Mouse (Mus musculus): Measurements from ENCODE around the gene Chrna4. TPM values are rescaled to one million over a fixed set of nuclear protein-coding genes. Genes with fewer than 3 reads are reported as not detected.

Gene Chrna4
- polyA plus RNA-seq, 1 experiment from 2014 or later: 2.2 TPM

DNA sequence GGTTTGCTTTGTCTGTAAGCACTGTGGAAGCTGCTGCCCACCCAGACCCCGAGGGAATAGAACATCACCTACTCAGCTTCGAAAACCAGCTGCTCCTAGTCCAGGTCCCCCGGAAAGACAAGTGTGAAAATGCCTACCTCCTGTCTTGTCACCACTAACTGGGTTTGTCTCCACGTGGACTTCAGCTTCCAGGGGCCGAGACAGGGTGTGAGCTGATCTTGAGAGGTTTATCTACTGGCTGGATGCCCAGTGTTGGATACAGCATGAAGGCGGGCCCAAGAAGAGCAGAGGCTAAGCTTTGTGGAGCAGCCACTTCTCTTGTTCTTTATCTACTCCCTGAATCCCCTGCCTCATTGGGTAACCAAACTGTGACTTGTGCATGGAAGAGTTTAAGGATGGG, 10.0 kb downstream of the Chrna4 start:
- Histone ChIP-seq H3K27ac (ENCODE audit: low read length) (no peak overlapping the region), H3K4me3 (ENCODE audit: low read depth, low read length) (no peak overlapping the region), H3K9ac (replicated peaks; ENCODE audit: low read depth, low read length) (no peak overlapping the region), H3K4me1 (ENCODE audit: control insufficient read depth, insufficient read depth, low read length) (no peaks in the 10 kb centered on the region), H3K9me3 (ENCODE audit: control insufficient read depth, low read depth, low read length) (no peaks in the 10 kb centered on the region), H3K36me3 (ENCODE audit: control insufficient read depth, insufficient read depth, low read length) (no peaks in the 10 kb centered on the region), H3K4me2 (replicated peaks; ENCODE audit: low read depth, low read length) (no peak overlapping the region), H3K27me3 (ENCODE audit: control insufficient read depth, insufficient read depth, low read length) (0 out of 2 replicates have a peak, but pooled peaks cover 6% of the 10 kb centered on the region)
- no peak for ATAC-seq (ENCODE audit: insufficient number of reproducible peaks, insufficient read depth, low FRiP score, low read depth)
- 57% methylated on average over 6 of the region's 6 CpGs for WGBS

- Histone ChIP-seq H3K27me3 (ENCODE audit: control insufficient read depth, insufficient read depth, low read length) (no peaks in the 10 kb centered on the region), H3K4me1 (ENCODE audit: control insufficient read depth, insufficient read depth, low read length) (no peaks in the 10 kb centered on the region), H3K4me3 (ENCODE audit: low read depth, low read length) (no peak overlapping the region), H3K36me3 (ENCODE audit: control insufficient read depth, insufficient read depth, low read length) (no peaks in the 10 kb centered on the region), H3K27ac (ENCODE audit: low read length) (no peak overlapping the region), H3K4me2 (replicated peaks; ENCODE audit: low read depth, low read length) (no peak overlapping the region), H3K9me3 (ENCODE audit: control insufficient read depth, low read depth, low read length) (no peaks in the 10 kb centered on the region), H3K9ac (replicated peaks; ENCODE audit: low read depth, low read length) (no peak overlapping the region)
- ATAC-seq (ENCODE audit: insufficient number of reproducible peaks, insufficient read depth, low FRiP score, low read depth): no peak
- 41% methylated on average over 5 of the region's 5 CpGs for WGBS
These were observed 10.9 kb downstream of the Chrna4 start for GRCm38 (mm10) chr2:181032407-181032806.

DNA sequence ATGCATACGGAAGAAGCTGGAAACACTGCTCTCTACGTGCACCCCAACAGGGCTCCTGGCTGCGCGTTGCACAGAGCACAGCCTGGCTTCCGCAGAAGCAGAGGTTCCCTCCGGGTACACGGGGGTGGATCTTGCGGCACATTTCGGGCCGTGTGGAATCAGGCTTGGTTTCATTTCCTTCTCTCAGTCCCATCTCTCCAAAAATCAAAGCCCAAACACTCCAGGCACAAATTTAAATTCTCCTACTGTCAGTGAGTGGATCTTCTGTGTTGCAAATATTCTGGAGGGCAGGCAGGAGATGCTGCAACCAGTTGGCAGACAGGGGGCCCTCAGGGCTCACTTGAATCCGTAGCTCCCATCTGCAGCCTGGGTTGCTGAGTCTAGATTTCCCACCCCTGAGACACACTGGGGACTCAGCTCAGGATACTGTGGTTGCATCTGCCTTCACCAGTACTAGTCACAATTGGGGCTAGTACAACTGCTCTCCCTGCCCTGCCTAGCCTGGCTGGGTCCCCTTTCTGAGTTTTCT, 11.9 kb downstream of the Chrna4 start:
- H3K4me1 ChIP-seq (ENCODE audit: control insufficient read depth, insufficient read depth, low read length): no peaks in the 10 kb centered on the region
- no peak for ATAC-seq (ENCODE audit: insufficient number of reproducible peaks, insufficient read depth, low FRiP score, low read depth)
- no peak overlapping the region for H3K4me2 ChIP-seq (replicated peaks; ENCODE audit: low read depth, low read length)
- H3K27ac ChIP-seq (ENCODE audit: low read length): no peak overlapping the region
- no peaks in the 10 kb centered on the region for H3K9me3 ChIP-seq (ENCODE audit: control insufficient read depth, low read depth, low read length)
- no peaks in the 10 kb centered on the region for H3K27me3 ChIP-seq (ENCODE audit: control insufficient read depth, insufficient read depth, low read length)
- no peaks in the 10 kb centered on the region for H3K36me3 ChIP-seq (ENCODE audit: control insufficient read depth, insufficient read depth, low read length)
- no peak overlapping the region for H3K4me3 ChIP-seq (ENCODE audit: low read depth, low read length)
- no peak overlapping the region for H3K9ac ChIP-seq (replicated peaks; ENCODE audit: low read depth, low read length)
- WGBS: 85% methylated on average over 11 of the region's 11 CpGs

DNA sequence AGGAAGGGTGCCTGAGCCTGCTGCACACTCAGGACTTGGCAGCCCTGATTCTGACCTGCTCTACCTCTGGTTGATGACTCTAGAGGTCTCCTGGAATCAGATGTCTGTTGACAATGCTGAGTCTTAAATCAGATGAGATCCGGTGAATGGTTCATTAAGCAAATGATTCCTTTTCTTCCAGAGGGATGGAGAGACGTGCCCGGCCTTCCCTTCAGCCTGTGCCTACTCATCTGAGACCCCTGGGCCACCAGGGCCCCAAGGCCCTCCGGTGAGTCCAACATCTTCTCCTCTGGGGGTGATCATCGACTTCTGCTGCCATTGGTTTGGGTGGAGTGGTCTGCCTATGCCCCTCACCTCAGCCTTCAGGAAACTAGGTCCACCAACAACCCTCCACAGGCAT, 35.0 kb downstream of the Chrna4 start:
- Histone ChIP-seq H3K4me1 (ENCODE audit: control insufficient read depth, insufficient read depth, low read length) (no peaks in the 10 kb centered on the region), H3K9ac (replicated peaks; ENCODE audit: low read depth, low read length) (no peak overlapping the region), H3K4me3 (ENCODE audit: low read depth, low read length) (no peak overlapping the region), H3K4me2 (replicated peaks; ENCODE audit: low read depth, low read length) (no peak overlapping the region), H3K9me3 (ENCODE audit: control insufficient read depth, low read depth, low read length) (no peaks in the 10 kb centered on the region), H3K27ac (ENCODE audit: low read length) (no peak overlapping the region), H3K27me3 (ENCODE audit: control insufficient read depth, insufficient read depth, low read length) (no peaks in the 10 kb centered on the region), H3K36me3 (ENCODE audit: control insufficient read depth, insufficient read depth, low read length) (no peaks in the 10 kb centered on the region)
- 86% methylated on average over 5 of the region's 5 CpGs for WGBS
- ATAC-seq (ENCODE audit: insufficient number of reproducible peaks, insufficient read depth, low FRiP score, low read depth): no peak

GRCm38 (mm10) chr2:181007054-181007453, 36.3 kb downstream of the Chrna4 start:
- no peaks in the 10 kb centered on the region for H3K4me1 ChIP-seq (ENCODE audit: control insufficient read depth, insufficient read depth, low read length)
- no peaks in the 10 kb centered on the region for H3K36me3 ChIP-seq (ENCODE audit: control insufficient read depth, insufficient read depth, low read length)
- no peaks in the 10 kb centered on the region for H3K9me3 ChIP-seq (ENCODE audit: control insufficient read depth, low read depth, low read length)
- 42% methylated on average over 4 of the region's 4 CpGs for WGBS
- H3K4me2 ChIP-seq (replicated peaks; ENCODE audit: low read depth, low read length): no peak overlapping the region
- no peaks in the 10 kb centered on the region for H3K27me3 ChIP-seq (ENCODE audit: control insufficient read depth, insufficient read depth, low read length)
- H3K27ac ChIP-seq (ENCODE audit: low read length): no peak overlapping the region
- H3K9ac ChIP-seq (replicated peaks; ENCODE audit: low read depth, low read length): no peak overlapping the region
- ATAC-seq (ENCODE audit: insufficient number of reproducible peaks, insufficient read depth, low FRiP score, low read depth): no peak
- H3K4me3 ChIP-seq (ENCODE audit: low read depth, low read length): no peak overlapping the region

DNA sequence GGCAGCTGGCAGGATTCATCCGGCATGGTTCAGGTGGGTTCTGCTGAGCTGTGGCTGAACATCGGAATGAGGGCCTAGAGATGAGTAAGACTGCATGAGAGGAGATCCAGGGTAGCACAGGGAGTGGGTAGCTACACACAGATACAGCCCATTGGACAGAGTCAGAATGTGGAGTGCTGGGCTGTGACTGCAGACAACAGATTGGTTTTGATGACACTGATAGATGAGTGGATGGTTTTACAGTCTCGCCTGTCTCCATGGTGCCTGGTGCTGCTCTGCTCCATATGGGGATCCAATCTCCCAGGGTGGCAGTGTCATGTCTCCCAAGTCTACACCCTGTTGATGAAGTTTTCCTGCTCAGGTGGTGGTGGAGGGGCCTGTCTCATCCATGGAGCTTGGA, 46.4 kb downstream of the Chrna4 start:
- no peak overlapping the region for H3K27ac ChIP-seq (ENCODE audit: low read length)
- H3K36me3 ChIP-seq (ENCODE audit: control insufficient read depth, insufficient read depth, low read length): no peaks in the 10 kb centered on the region
- H3K9ac ChIP-seq (replicated peaks; ENCODE audit: low read depth, low read length): no peak overlapping the region
- H3K4me1 ChIP-seq (ENCODE audit: control insufficient read depth, insufficient read depth, low read length): no peaks in the 10 kb centered on the region
- H3K27me3 ChIP-seq (ENCODE audit: control insufficient read depth, insufficient read depth, low read length): no peaks in the 10 kb centered on the region
- H3K9me3 ChIP-seq (ENCODE audit: control insufficient read depth, low read depth, low read length): no peaks in the 10 kb centered on the region
- no peak for ATAC-seq (ENCODE audit: insufficient number of reproducible peaks, insufficient read depth, low FRiP score, low read depth)
- no peak overlapping the region for H3K4me3 ChIP-seq (ENCODE audit: low read depth, low read length)
- H3K4me2 ChIP-seq (replicated peaks; ENCODE audit: low read depth, low read length): no peak overlapping the region
- 76% methylated on average over 3 of the region's 3 CpGs for WGBS

DNA sequence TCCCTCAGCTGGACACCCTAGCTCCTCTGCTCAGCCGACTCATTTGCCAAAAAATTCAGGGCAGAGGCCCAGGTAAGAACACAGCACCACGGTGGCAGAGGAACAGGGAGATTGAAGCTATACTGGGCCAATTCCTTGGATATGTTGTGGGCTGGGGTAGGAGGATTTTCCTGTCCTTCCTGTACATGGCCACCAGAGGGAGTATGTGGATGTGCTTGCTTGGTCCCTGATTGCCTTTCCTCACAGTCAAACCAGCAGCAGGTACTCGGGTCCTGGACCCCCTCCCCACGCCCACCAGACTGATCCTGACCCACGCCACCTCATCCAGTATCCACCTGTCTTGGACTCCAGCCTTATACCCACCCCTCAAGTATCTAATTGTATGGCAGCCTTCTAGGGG, 46.9 kb downstream of the Chrna4 start:
- Histone ChIP-seq H3K9ac (replicated peaks; ENCODE audit: low read depth, low read length) (no peak overlapping the region), H3K4me2 (replicated peaks; ENCODE audit: low read depth, low read length) (no peak overlapping the region), H3K9me3 (ENCODE audit: control insufficient read depth, low read depth, low read length) (no peaks in the 10 kb centered on the region), H3K4me1 (ENCODE audit: control insufficient read depth, insufficient read depth, low read length) (no peaks in the 10 kb centered on the region), H3K4me3 (ENCODE audit: low read depth, low read length) (no peak overlapping the region), H3K27me3 (ENCODE audit: control insufficient read depth, insufficient read depth, low read length) (no peaks in the 10 kb centered on the region), H3K36me3 (ENCODE audit: control insufficient read depth, insufficient read depth, low read length) (no peaks in the 10 kb centered on the region), H3K27ac (ENCODE audit: low read length) (no peak overlapping the region)
- ATAC-seq (ENCODE audit: insufficient number of reproducible peaks, insufficient read depth, low FRiP score, low read depth): peak; percentile 42; the same call in 1 of the 2 replicates
- WGBS: 8% methylated on average over 5 of the region's 5 CpGs

GRCm38 (mm10) chr2:180995457-180995856, 47.9 kb downstream of the Chrna4 start:
- no peak overlapping the region for H3K4me2 ChIP-seq (replicated peaks; ENCODE audit: low read depth, low read length)
- no peaks in the 10 kb centered on the region for H3K9me3 ChIP-seq (ENCODE audit: control insufficient read depth, low read depth, low read length)
- H3K36me3 ChIP-seq (ENCODE audit: control insufficient read depth, insufficient read depth, low read length): no peaks in the 10 kb centered on the region
- no peak overlapping the region for H3K9ac ChIP-seq (replicated peaks; ENCODE audit: low read depth, low read length)
- ATAC-seq (ENCODE audit: insufficient number of reproducible peaks, insufficient read depth, low FRiP score, low read depth): no peak
- 80% methylated on average over 4 of the region's 4 CpGs for WGBS
- H3K4me3 ChIP-seq (ENCODE audit: low read depth, low read length): no peak overlapping the region
- no peak overlapping the region for H3K27ac ChIP-seq (ENCODE audit: low read length)
- no peaks in the 10 kb centered on the region for H3K27me3 ChIP-seq (ENCODE audit: control insufficient read depth, insufficient read depth, low read length)
- H3K4me1 ChIP-seq (ENCODE audit: control insufficient read depth, insufficient read depth, low read length): no peaks in the 10 kb centered on the region

- Histone ChIP-seq H3K36me3 (ENCODE audit: control insufficient read depth, insufficient read depth, low read length) (no peaks in the 10 kb centered on the region), H3K9ac (replicated peaks; ENCODE audit: low read depth, low read length) (no peak overlapping the region), H3K9me3 (ENCODE audit: control insufficient read depth, low read depth, low read length) (no peaks in the 10 kb centered on the region), H3K27me3 (ENCODE audit: control insufficient read depth, insufficient read depth, low read length) (no peaks in the 10 kb centered on the region), H3K4me3 (ENCODE audit: low read depth, low read length) (no peak overlapping the region), H3K27ac (ENCODE audit: low read length) (no peak overlapping the region), H3K4me1 (ENCODE audit: control insufficient read depth, insufficient read depth, low read length) (no peaks in the 10 kb centered on the region), H3K4me2 (replicated peaks; ENCODE audit: low read depth, low read length) (no peak overlapping the region)
- no peak for ATAC-seq (ENCODE audit: insufficient number of reproducible peaks, insufficient read depth, low FRiP score, low read depth)
- WGBS: 77% methylated on average over 2 of the region's 2 CpGs
These were observed 49.0 kb downstream of the Chrna4 start for GRCm38 (mm10) chr2:180994360-180994759.

Measured in stomach, embryonic 14.5 days (tissue).